Mouse (Mus musculus): ENCODE measurements around the gene Cacna1s.

- no peak for TF ChIP-seq CTCF (IDR thresholded peaks at IDR 0.05; ENCODE audit: control insufficient read depth, insufficient read depth, insufficient replicate concordance, low read depth, low read length)
- TF ChIP-seq POLR2A (IDR thresholded peaks at IDR 0.05; ENCODE audit: control insufficient read depth, low read depth, low read length): no peak
Measured at GRCm38 (mm10) chr1:136122030-136122429, 69.5 kb downstream of the Cacna1s start.
